Mouse (Mus musculus) lung, postnatal 25 days (tissue): Measurements from ENCODE around the gene Rem2.
A peak's percentile ranks its signal among the peaks of the same experiment; 100 is the strongest.

Experiments used
- DNase-seq: peaks from one replicate; pipeline ENCODE4 v3.0.0; 2022; ENCODE audit warnings: low spot score

The Rem2 gene

DNA sequence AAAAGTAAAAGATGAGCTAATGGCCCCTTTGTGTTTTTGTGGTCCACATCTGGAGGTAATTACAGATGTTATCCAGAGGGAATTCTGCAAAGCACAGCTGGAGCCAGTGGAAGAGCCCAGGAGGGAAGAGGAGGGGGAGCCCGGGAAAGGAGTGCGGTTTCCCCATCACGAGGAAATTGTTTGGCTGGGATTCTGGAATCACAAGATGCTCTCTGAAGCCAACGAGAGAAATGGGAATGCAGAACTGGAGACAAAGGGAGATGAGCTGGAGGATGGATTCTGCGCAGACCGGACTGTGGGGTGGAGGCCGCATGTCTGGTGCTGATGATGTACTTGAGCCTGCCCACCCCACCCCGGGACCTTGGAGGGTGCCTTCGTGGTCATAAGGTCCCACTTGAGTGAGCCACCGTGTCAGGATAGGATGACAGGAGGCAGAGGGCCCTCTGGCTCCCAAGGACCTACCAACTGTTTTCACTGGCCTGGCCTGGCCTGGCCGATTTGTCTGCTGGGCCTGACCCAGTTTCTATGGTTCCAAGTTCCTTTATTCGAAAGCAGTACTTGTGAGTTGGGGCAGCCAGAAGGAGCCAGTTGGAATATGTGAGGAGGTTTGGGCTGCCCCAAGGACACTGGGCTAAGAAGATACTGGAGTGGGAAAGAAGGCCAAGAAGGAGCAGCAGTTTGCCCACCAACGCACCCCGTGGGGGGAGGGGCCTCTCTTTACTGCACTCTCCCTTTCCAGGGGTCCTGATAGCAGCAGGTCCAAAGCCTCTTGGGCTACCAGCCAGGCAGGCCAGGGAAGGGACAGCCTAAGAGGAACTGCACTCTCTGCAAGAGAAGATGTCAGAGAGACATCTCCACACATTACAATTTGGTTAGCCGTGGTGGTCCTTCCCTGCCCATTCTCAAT is 31.9 kb upstream of the Rem2 start:
- DNase-seq, result no peak

- DNase-seq, result no peak
Observed at GRCm38 (mm10) chr14:54445476-54445875, 30.4 kb upstream of the Rem2 start.

DNA sequence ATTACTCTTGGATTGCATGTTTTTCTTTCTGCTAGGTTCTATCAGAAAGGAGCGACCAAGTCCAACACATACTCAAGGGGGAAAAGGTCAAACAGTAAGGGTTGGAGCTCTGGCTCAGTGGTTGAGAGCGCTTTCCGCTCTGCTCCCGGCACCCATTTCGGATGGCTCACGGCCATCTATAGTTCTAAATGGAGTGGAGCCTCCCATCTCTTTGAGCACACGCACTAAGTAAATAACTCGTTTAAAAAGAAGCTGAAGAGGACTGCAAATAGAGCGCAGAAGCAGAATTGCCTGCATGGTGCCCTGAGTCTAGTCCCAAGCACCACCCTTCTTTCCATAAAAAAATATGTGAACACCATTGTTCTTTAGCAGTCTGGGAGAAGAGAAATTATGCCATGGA is 22.3 kb upstream of the Rem2 start:
- no peak for DNase-seq

- DNase-seq, result peak; percentile 55
Observed at GRCm38 (mm10) chr14:54454669-54455528, 21.0 kb upstream of the Rem2 start.

- no peak for DNase-seq
Observed at GRCm38 (mm10) chr14:54457907-54458569, 17.9 kb upstream of the Rem2 start.

DNA sequence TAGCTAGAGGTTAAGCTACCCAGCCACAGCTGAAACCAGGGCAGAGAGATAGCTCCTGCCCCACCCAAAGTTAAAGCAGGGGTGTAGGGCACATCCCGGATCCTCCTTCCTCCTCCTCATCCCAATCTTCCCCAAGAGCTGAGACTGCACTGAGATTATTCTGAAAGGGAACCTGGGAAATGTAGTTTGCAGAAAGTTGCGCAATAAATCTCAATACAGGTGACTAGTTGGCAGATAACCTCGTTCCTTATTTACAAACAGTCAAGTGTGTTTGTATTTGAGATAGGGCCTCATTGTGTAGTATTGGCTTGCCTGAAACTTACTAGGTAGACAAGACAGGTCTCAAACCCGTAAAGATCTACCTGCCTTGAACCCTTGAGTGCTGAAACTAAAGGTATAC is 13.8 kb upstream of the Rem2 start:
- DNase-seq, result no peak

- peak; percentile 48 for DNase-seq
Observed at GRCm38 (mm10) chr14:54463108-54463958, 12.6 kb upstream of the Rem2 start.

- DNase-seq, result peak; percentile 90
Observed at GRCm38 (mm10) chr14:54463959-54464292, 12.0 kb upstream of the Rem2 start, which contains the start of gene Lrp10. Gene Lrp10, plus strand, starts transcription at chr14:54464137.

DNA sequence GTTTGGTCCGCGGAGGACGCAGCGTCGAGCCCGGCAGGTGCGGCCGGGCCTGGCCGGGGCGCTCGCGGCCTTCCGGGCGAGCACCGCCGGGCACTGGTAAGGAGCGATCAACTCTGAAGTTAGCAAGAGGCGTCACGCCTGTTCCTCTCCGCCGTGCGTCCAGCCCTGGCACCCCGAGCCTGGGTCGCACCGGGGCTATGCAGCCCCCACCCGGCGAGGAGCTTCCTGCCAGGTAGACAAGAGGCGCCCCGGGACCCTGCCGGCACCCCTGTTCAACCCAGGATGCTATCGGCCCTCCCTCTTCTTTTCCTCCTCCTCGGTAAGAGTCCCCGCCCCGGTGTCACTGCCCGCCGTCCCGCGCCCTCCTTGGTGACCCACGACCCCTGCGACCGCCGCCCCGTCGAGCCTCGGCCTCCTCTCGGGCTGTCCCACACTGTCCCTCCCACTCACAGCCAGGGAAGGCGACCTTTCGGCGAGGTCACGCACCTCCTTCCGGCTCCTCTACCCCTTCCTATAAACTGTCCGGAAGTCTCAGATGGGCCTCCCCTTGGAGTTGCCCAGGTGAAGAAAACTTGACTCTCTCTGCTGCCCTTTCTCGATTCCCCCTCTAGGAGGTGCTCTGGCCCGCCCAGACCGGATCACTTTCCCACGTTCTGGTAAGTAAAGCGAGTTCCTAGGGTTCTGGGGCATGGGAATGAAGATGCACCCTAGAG is 11.5 kb upstream of the Rem2 start:
- DNase-seq, result peak; percentile 89

- DNase-seq, result no peak
Observed at GRCm38 (mm10) chr14:54471467-54471866, 4.4 kb upstream of the Rem2 start.

- DNase-seq, result no peak
Observed at GRCm38 (mm10) chr14:54472671-54473070, 3.2 kb upstream of the Rem2 start.

DNA sequence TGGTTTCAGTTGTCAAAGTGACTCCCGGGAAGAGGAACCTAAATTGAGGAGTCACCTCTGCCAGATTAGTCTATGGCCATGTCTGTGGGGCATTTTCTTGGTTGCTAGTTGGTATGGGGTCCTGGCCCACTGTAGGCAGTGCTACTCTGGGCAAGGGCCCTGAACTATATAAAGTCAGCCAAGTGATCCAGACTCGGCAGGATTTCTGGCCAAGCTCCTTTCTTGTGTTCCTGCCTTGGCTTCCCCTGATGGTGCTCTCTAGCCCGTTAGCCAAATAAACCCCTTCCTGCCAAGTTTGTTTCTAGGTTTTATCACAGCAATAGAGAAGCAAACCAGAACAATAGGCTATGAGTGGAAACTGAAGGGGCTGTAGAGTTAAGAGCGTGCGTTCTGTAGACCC is 1.2 kb upstream of the Rem2 start:
- no peak for DNase-seq

DNA sequence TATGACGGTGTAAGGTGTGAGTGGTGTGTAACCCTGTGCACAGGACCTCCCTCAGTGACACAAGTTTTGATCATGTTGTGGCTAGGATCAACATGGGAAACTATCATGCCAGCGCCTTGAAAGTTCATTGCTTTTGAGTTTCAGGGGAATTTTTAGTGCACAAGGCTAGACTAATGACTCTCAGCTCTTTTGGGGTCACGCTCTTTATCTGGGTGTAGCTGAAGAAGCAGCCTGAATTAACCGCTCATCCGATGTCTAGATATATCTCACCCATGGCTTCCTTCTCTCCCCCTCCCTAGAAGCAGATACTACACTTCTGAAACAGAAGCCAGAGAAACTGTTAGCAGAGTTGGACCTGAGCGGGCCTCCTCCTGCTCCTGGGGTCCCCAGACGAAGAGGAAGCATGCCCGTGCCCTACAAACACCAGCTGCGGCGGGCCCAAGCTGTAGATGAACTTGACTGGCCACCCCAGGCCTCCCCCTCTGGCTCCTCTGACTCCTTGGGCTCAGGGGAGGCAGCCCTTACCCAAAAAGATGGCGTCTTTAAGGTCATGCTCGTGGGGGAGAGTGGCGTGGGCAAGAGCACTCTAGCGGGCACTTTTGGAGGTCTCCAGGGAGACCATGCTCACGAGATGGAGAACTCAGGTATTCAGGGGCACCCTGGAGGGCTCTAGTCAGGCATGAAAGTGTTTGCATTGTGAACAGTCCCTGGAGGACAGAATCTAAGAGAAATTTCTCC is 1.4 kb downstream of the Rem2 start:
- DNase-seq, result no peak

- no peak for DNase-seq
Observed at GRCm38 (mm10) chr14:54479451-54479920, 3.6 kb downstream of the Rem2 start.

DNA sequence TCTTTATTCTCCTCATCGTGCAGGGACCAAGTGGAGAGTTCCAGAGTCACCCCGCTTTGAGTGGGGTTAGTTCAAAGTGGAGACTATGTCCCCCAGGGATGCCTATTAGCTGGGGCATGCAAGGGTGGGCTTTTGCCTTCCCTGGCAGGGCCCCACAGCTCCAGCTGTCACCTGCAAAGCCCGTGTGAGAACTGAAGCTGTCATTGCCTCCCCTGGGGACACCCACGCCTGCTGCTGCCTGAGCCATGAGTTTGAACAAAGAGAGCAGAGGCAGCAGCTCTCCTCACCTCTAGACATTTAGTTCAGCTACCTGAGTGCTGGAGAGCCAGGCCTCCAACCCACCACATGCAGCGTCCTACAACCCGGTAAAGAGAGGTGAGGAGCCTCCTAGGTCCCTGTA is 4.8 kb downstream of the Rem2 start:
- DNase-seq, result no peak

DNA sequence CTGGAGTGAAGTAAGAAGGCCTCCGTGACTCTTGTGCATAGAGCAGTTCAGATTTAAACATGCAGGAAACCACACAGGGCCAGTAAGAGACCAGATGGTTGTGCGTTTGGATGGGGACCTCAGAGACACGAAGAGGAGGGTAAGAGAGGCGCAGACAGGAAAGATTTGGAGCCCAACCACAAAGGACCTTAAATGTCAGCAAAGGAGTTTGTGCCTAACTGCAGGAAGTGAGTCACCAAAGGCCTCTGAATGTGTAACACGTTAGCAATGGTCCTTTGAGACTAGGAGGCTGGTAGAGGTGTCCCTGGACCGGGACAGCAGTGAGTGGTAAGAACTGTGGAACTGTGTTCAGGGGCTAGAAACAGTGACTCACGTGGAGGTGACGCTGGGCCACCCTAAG is 5.5 kb downstream of the Rem2 start:
- no peak for DNase-seq

DNA sequence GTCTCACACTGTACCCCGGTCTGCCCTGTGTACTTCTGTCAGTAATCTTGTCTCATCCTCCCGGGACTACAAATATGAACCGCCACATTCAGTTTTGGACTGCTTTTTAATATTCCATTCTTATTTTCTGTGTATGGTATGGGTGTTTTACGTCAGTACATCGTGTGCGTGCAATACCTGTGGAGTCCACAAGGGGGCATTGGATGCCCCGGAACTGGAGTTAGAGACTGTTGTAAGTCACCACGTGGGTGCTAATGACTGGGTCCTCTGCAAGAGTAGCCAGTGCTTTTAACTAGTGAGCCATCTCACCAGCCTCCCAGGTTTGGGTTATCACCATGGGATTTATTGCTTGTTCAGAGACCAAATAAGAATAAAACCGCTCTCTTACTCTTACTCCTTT is 6.6 kb downstream of the Rem2 start:
- DNase-seq, result no peak

DNA sequence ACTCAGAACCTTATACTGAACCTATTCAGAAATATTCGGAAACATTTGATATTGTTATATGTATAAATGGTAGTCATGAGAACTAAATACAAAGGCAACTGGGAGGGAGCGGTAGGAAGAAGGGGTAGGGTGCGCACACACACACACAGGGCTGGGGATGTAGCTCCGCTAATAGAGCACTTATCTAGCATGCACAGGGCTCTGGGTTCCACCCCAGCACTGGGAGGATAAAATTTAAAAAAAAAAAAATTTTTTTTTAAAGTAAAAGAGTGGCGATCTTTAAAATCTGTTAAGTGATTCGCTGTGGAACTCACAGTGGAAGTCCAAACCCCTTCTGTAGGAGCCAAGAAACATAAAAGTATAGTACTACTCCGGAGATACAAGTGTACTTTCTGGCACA is 10.0 kb downstream of the Rem2 start:
- DNase-seq, result no peak

GRCm38 (mm10) chr14:54487732-54488131 is 11.8 kb downstream of the Rem2 start:
- no peak for DNase-seq

DNA sequence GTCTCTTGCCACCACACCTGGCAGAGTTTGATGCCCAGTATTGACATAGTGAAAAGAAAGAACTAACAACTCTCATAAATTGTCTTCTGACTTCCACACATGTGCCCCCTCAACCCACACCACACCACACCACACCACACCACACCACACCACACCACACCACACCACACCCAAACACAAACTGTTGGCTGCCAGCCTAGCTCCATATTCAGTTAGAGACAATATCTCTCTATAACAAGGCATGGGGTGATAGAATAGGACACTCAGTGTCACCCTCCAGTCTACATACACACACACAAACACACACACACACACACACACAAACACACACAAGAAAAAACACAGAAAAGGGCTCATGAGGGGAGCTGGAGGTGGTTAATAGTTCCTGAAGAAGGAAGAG is 12.4 kb downstream of the Rem2 start:
- DNase-seq, result no peak
